Mouse (Mus musculus) frontal cortex, adult (tissue): ENCODE results near the gene Tex16.

Source experiments
- ATAC-seq: cut with Nextera tagmentation; 2 replicates; pipeline ENCODE4 v1.9.2; 2017; ENCODE audit warnings: mild to moderate bottlenecking, moderate library complexity, mixed read lengths; ENCODE audit not compliant: low TSS enrichment

Gene Tex16

GRCm38 (mm10) chrX:112010707-112011106 is at the start of gene Tex16:
Tex16 (plus strand) TSS chrX:112011007.
- no peak for ATAC-seq

- no peak for ATAC-seq
Measured at GRCm38 (mm10) chrX:111999661-112000060, 11.1 kb upstream of the Tex16 start.
